Mouse (Mus musculus): ENCODE measurements around the gene Olfr148. TPM values are rescaled to one million over a fixed set of nuclear protein-coding genes. Genes with fewer than 3 reads are reported as not detected.
A peak's percentile ranks its signal among the peaks of the same experiment; 100 is the strongest.

Gene Olfr148
- 0.08 TPM in 1 of 2 replicates, not detected in the other for polyA plus RNA-seq (2014; fragmentation: Nextera tagmentation; extraction: Ambion mirVana)

DNA sequence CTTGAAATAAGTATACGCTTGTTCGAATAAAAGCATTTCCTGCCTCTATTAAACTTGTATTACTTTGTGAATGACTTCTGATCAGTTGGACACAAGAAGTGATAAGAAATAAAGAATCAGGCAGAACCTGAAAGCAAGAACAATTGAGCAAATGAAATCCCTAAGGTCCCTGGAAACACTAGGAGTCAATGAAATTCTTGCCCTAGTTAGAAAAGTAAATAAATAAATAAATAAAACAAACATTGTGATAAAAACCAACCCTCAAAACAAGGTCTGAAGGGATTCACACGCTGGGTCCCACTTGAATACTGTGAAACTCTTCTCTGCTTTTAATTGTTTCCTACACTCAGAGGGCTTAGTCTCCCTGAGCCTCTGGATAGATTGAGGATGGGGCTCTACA is at the start of gene Olfr148:
Olfr148 (plus strand) TSS at position 301 of the 400 bp plus-strand sequence.
- H3K27me3 ChIP-seq (ENCODE audit: control insufficient read depth, insufficient read depth, low read length) = no peaks in the 10 kb centered on the region
- WGBS = 73% methylated on average over 3 of the region's 3 CpGs
- H3K9ac ChIP-seq (ENCODE audit: low read length) = no peak within 1 kb of the TSS
- no peaks in the 10 kb centered on the region for H3K36me3 ChIP-seq (ENCODE audit: control insufficient read depth, insufficient read depth, low read length)
- no peak for DNase-seq (ENCODE audit: low spot score)
- H3K4me1 ChIP-seq (ENCODE audit: control insufficient read depth, insufficient read depth, low read length) = no peaks in the 10 kb centered on the region
- no peak within 1 kb of the TSS for H3K4me2 ChIP-seq (ENCODE audit: low read depth)
- H3K27ac ChIP-seq (ENCODE audit: low read depth, low read length) = no peak within 1 kb of the TSS
- ATAC-seq (ENCODE audit: insufficient read depth, low FRiP score, low TSS enrichment) = no peak
- no peaks in the 10 kb centered on the region for H3K9me3 ChIP-seq (ENCODE audit: control insufficient read depth, low read length)
- H3K4me3 ChIP-seq (ENCODE audit: low read depth, low read length) = no peak within 1 kb of the TSS

DNA sequence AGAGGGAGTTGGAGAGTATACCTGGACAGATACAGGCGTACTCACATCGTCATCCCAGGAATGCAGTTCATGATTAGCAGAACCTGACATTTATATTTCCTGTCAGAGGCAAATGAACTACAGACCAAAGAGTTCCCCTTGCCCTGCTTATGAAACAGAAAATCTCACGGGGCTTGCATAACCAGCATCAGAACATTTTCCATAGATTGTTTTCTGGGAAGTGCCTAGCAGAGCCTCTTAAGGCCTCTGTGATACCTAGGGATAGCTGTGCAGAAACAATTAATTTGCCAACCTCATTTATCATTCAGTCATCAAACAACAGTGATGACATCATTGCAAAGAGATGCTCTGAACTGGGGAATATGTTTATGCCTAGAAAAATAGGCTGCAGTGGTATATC is 35.0 kb upstream of the Olfr148 start, which contains the start of gene Olfr959:
Olfr959 (minus strand) TSS at position 101 of the 400 bp plus-strand sequence.
- 82% methylated on average over 3 of the region's 3 CpGs for WGBS
- Histone ChIP-seq H3K9me3 (ENCODE audit: control insufficient read depth, low read length) (no peaks in the 10 kb centered on the region), H3K27ac (ENCODE audit: low read depth, low read length) (no peak within 1 kb of the TSS), H3K27me3 (ENCODE audit: control insufficient read depth, insufficient read depth, low read length) (no peaks in the 10 kb centered on the region), H3K4me3 (ENCODE audit: low read depth, low read length) (no peak within 1 kb of the TSS), H3K36me3 (ENCODE audit: control insufficient read depth, insufficient read depth, low read length) (no peaks in the 10 kb centered on the region), H3K4me2 (ENCODE audit: low read depth) (no peak within 1 kb of the TSS), H3K4me1 (ENCODE audit: control insufficient read depth, insufficient read depth, low read length) (no peaks in the 10 kb centered on the region), H3K9ac (ENCODE audit: low read length) (no peak within 1 kb of the TSS)
- DNase-seq (ENCODE audit: low spot score) (no peak), ATAC-seq (ENCODE audit: insufficient read depth, low FRiP score, low TSS enrichment) (no peak)

DNA sequence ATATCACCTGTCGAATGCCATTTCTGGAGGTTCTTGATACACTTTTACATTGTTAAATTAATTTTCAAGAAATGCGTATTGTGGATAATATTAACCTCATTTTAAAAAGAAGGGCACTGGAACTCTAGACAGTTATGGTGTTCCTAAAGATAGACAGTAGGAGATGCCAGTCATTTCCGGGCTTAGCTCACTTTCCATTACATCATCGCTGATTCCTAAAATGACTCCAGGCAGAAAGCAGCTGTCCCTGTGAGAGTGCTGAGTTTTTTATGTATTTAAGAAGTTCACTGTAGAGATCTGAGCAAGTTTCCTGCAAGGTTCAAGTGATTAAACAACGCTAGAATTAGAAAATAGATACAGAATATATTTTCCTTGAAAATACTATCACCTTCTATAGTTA is 33.4 kb upstream of the Olfr148 start:
- no peaks in the 10 kb centered on the region for H3K36me3 ChIP-seq (ENCODE audit: control insufficient read depth, insufficient read depth, low read length)
- H3K9ac ChIP-seq (ENCODE audit: low read length) = no peak overlapping the region
- no peak overlapping the region for H3K4me2 ChIP-seq (ENCODE audit: low read depth)
- 89% methylated on average over 5 of the region's 5 CpGs for WGBS
- no peak overlapping the region for H3K27ac ChIP-seq (ENCODE audit: low read depth, low read length)
- H3K27me3 ChIP-seq (ENCODE audit: control insufficient read depth, insufficient read depth, low read length) = no peaks in the 10 kb centered on the region
- no peaks in the 10 kb centered on the region for H3K4me1 ChIP-seq (ENCODE audit: control insufficient read depth, insufficient read depth, low read length)
- H3K9me3 ChIP-seq (ENCODE audit: control insufficient read depth, low read length) = no peaks in the 10 kb centered on the region
- no peak for DNase-seq (ENCODE audit: low spot score)
- no peak for ATAC-seq (ENCODE audit: insufficient read depth, low FRiP score, low TSS enrichment)
- no peak overlapping the region for H3K4me3 ChIP-seq (ENCODE audit: low read depth, low read length)

DNA sequence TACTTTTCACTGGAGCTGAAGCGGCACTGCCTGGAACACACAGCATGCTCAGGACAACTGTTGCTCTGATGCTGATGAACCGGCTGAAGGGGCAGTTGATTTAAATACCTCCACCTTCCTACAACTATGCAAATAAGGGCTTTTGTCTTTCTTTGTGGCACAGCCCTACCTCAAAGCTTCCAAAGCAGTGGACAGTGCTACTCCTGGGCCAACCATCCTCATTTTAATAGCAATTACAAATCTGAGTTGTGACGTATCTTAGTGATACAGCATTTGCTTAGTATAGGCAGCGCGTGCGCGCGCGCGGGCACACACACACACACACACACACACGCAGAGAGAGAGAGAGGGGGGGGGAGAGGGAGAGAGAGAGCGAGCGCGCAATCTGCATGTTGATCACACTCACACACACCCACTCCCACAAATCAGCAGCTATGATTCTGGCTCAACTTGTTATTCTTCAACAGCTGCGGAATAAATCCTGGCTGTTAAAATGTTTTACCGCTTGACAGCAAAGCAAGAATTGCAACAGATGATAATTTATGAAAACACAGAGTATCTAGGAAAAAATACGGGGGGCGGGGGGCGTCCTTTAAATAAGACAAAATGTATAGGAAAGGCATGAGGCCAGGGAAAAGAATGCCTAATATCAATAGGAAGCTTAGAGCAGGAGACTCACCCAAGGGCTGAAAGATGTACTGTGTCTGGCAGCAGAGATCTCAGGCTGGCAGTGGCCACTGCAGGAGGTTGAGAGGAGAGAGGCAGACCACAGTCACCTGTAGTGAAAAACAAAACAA is 7.7 kb upstream of the Olfr148 start:
- Histone ChIP-seq H3K27me3 (ENCODE audit: control insufficient read depth, insufficient read depth, low read length) (no peaks in the 10 kb centered on the region), H3K4me1 (ENCODE audit: control insufficient read depth, insufficient read depth, low read length) (no peaks in the 10 kb centered on the region), H3K4me2 (ENCODE audit: low read depth) (peak overlapping the region; percentile 37), H3K4me3 (ENCODE audit: low read depth, low read length) (peak overlapping the region; percentile 33), H3K9me3 (ENCODE audit: control insufficient read depth, low read length) (no peaks in the 10 kb centered on the region), H3K27ac (ENCODE audit: low read depth, low read length) (no peak overlapping the region), H3K9ac (ENCODE audit: low read length) (no peak overlapping the region), H3K36me3 (ENCODE audit: control insufficient read depth, insufficient read depth, low read length) (no peaks in the 10 kb centered on the region)
- ATAC-seq (ENCODE audit: insufficient read depth, low FRiP score, low TSS enrichment) (peak; percentile 82), DNase-seq (ENCODE audit: low spot score) (peak; percentile 67)
- under 1% methylated on average over 19 of the region's 19 CpGs for WGBS

DNA sequence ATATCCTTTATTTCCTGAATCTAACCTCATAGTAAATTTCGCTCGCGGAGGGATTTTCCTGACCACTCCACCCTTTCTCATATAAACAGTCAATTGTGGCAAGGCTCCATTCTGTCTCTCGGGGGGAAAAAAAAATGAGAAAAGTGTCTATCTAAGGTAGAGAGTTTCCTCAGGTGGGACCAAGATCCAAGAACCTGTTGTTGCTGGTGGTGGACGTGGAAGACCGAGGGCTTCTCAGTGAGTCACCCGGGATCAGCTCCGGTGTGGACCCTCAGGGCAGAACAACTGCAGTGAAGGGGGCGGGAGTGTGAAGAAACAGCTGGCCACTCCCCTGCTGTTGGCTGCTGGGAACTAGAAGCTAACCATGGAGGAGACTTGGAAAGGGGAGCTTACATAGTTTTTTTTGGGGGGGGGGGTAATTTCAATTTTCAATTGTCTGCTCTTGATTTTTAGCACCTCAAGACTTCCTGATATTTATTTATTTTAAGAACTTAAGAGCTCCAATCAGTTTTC is 7.1 kb upstream of the Olfr148 start:
- Histone ChIP-seq H3K27me3 (ENCODE audit: control insufficient read depth, insufficient read depth, low read length) (no peaks in the 10 kb centered on the region), H3K4me2 (ENCODE audit: low read depth) (peak overlapping the region; percentile 37), H3K36me3 (ENCODE audit: control insufficient read depth, insufficient read depth, low read length) (no peaks in the 10 kb centered on the region), H3K9ac (ENCODE audit: low read length) (no peak overlapping the region), H3K27ac (ENCODE audit: low read depth, low read length) (no peak overlapping the region), H3K9me3 (ENCODE audit: control insufficient read depth, low read length) (no peaks in the 10 kb centered on the region), H3K4me1 (ENCODE audit: control insufficient read depth, insufficient read depth, low read length) (no peaks in the 10 kb centered on the region), H3K4me3 (ENCODE audit: low read depth, low read length) (peak overlapping the region; percentile 33)
- 0% methylated on average over 9 of the region's 9 CpGs for WGBS
- DNase-seq (ENCODE audit: low spot score) = peak; percentile 51
- peak; percentile 82 for ATAC-seq (ENCODE audit: insufficient read depth, low FRiP score, low TSS enrichment)

DNA sequence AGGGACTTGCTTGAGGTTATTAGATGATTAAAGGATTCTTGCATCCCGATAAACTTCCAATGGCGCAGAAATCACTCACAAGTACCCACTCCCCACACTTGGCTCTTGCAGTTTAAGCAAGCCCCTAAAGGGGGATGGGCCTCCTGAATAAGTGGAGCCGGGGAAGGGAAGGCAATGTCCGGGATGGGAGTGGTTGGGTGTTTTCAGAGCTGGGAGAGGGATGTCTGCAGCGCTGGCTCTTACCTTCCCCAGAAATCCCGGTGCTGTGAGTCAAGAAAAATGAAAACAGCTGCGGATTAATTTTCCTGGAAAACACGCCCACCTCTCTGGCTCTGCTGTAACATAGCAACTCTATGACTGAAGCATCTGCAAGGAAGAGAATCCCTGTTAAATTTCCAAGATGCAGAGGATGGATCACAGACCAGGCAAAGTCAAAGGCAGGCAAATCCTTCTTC is 6.4 kb upstream of the Olfr148 start, which contains the start of gene AW551984:
AW551984 (minus strand) TSS at position 405 of the 455 bp plus-strand sequence.
- no peaks in the 10 kb centered on the region for H3K9me3 ChIP-seq (ENCODE audit: control insufficient read depth, low read length)
- peak within 1 kb of the TSS; percentile 37 for H3K4me2 ChIP-seq (ENCODE audit: low read depth)
- no peaks in the 10 kb centered on the region for H3K4me1 ChIP-seq (ENCODE audit: control insufficient read depth, insufficient read depth, low read length)
- peak; percentile 58 for DNase-seq (ENCODE audit: low spot score)
- peak within 1 kb of the TSS; percentile 7; the same call in 1 of the 2 replicates for H3K9ac ChIP-seq (ENCODE audit: low read length)
- ATAC-seq (ENCODE audit: insufficient read depth, low FRiP score, low TSS enrichment) = peak; percentile 42; the same call in 1 of the 2 replicates
- no peak within 1 kb of the TSS for H3K27ac ChIP-seq (ENCODE audit: low read depth, low read length)
- H3K36me3 ChIP-seq (ENCODE audit: control insufficient read depth, insufficient read depth, low read length) = no peaks in the 10 kb centered on the region
- H3K4me3 ChIP-seq (ENCODE audit: low read depth, low read length) = peak within 1 kb of the TSS; percentile 33
- WGBS = 2% methylated on average over 8 of the region's 8 CpGs
- H3K27me3 ChIP-seq (ENCODE audit: control insufficient read depth, insufficient read depth, low read length) = no peaks in the 10 kb centered on the region

DNA sequence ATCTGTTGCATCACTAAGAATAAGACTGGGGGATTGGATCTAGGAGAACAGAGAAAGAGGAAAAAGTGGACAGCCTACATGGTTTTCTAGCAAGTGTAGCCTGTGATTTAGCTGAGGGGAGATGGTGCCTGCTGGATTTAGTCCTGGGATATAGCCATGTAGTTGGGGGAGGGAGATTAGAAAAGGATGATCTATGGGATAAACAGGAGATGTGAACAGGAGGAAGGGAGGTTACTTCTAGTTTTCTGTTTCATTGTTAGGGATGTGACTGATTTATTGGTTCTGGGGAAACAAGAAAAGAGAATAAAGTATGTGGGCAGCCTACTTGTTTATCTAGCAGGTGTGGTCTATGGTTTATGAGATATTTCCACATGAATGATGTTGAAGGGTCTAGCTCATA is 2.0 kb upstream of the Olfr148 start:
- no peak overlapping the region for H3K4me3 ChIP-seq (ENCODE audit: low read depth, low read length)
- H3K9ac ChIP-seq (ENCODE audit: low read length) = no peak overlapping the region
- no peak overlapping the region for H3K4me2 ChIP-seq (ENCODE audit: low read depth)
- H3K9me3 ChIP-seq (ENCODE audit: control insufficient read depth, low read length) = no peaks in the 10 kb centered on the region
- no peaks in the 10 kb centered on the region for H3K4me1 ChIP-seq (ENCODE audit: control insufficient read depth, insufficient read depth, low read length)
- ATAC-seq (ENCODE audit: insufficient read depth, low FRiP score, low TSS enrichment) (no peak), DNase-seq (ENCODE audit: low spot score) (no peak)
- no peak overlapping the region for H3K27ac ChIP-seq (ENCODE audit: low read depth, low read length)
- H3K27me3 ChIP-seq (ENCODE audit: control insufficient read depth, insufficient read depth, low read length) = no peaks in the 10 kb centered on the region
- no peaks in the 10 kb centered on the region for H3K36me3 ChIP-seq (ENCODE audit: control insufficient read depth, insufficient read depth, low read length)

DNA sequence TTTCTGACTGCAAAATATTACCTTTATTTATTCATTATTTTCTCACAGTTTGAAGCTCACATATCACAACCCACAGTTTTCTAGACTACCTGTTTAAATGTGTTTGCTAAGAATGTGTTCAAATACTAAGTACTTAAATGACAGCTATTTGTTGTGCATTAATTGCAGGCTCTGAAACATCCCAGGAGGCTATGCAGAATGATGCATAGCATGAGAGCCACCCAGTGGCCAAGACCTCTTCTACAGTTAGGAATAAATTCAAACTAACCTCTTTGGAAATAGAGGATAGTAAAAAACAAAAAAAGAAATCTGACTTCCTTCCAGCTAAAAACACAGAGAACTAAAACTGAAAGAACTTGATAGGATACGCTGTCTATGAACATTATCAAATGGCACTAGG is 1.5 kb downstream of the Olfr148 start:
- DNase-seq (ENCODE audit: low spot score) = no peak

DNA sequence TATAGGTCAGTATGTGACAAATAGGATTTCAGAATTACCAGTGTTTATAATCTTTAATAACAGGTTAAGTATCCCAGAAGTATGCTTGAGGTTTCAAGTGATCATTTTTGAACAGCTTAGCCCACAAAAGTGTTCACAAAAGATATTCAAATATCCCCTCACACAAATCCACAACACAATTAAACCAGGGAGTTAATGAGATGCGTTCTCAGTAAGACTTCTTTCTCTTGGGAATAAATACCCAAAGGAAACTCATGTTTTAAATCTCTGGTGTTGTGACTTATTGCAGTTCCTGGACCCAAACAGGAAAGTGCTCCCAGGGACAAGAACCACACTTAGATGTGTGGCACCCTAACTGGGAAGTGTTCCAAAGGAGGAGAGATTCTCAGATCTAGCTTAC is 10.6 kb downstream of the Olfr148 start, which contains the start of gene Olfr960:
Olfr960 (plus strand) TSS at position 301 of the 400 bp plus-strand sequence.
- H3K36me3 ChIP-seq (ENCODE audit: control insufficient read depth, insufficient read depth, low read length) = no peaks in the 10 kb centered on the region
- no peak for ATAC-seq (ENCODE audit: insufficient read depth, low FRiP score, low TSS enrichment)
- WGBS = 66% methylated on average over 1 of the region's 1 CpGs

More for the DNA sequence above, 1.5 kb downstream of the Olfr148 start:
- no peaks in the 10 kb centered on the region for H3K27me3 ChIP-seq (ENCODE audit: control insufficient read depth, insufficient read depth, low read length)
- H3K9me3 ChIP-seq (ENCODE audit: control insufficient read depth, low read length) = no peaks in the 10 kb centered on the region
- no peaks in the 10 kb centered on the region for H3K4me1 ChIP-seq (ENCODE audit: control insufficient read depth, insufficient read depth, low read length)
- 74% methylated on average over 1 of the region's 1 CpGs for WGBS
- H3K4me2 ChIP-seq (ENCODE audit: low read depth) = no peak overlapping the region
- no peak overlapping the region for H3K4me3 ChIP-seq (ENCODE audit: low read depth, low read length)
- ATAC-seq (ENCODE audit: insufficient read depth, low FRiP score, low TSS enrichment) = no peak; the same call in 1 of the 2 replicates
- H3K36me3 ChIP-seq (ENCODE audit: control insufficient read depth, insufficient read depth, low read length) = no peaks in the 10 kb centered on the region
- H3K27ac ChIP-seq (ENCODE audit: low read depth, low read length) = no peak overlapping the region
- H3K9ac ChIP-seq (ENCODE audit: low read length) = no peak overlapping the region

More for the DNA sequence above, 10.6 kb downstream of the Olfr148 start, which contains the start of gene Olfr960:
- H3K4me2 ChIP-seq (ENCODE audit: low read depth) = no peak within 1 kb of the TSS
- no peak within 1 kb of the TSS for H3K27ac ChIP-seq (ENCODE audit: low read depth, low read length)
- no peaks in the 10 kb centered on the region for H3K27me3 ChIP-seq (ENCODE audit: control insufficient read depth, insufficient read depth, low read length)
- H3K4me3 ChIP-seq (ENCODE audit: low read depth, low read length) = no peak within 1 kb of the TSS
- H3K9me3 ChIP-seq (ENCODE audit: control insufficient read depth, low read length) = no peaks in the 10 kb centered on the region
- H3K9ac ChIP-seq (ENCODE audit: low read length) = no peak within 1 kb of the TSS
- no peak for DNase-seq (ENCODE audit: low spot score)
- no peaks in the 10 kb centered on the region for H3K4me1 ChIP-seq (ENCODE audit: control insufficient read depth, insufficient read depth, low read length)
